Mouse (Mus musculus) bone marrow macrophage, adult 2 months (primary cell): ENCODE data around the gene Lrrc1.

Experiments used
- CTCF ChIP-seq: IDR thresholded peaks from 2 replicates; pipeline ENCODE4 v1.5.1; 2012; ENCODE audit warnings: low read depth, mild to moderate bottlenecking, low read length, moderate library complexity
- POLR2A ChIP-seq: IDR thresholded peaks from 2 replicates; pipeline ENCODE4 v1.6.1; 2012; ENCODE audit warnings: mild to moderate bottlenecking, low read depth, low read length, borderline replicate concordance

DNA sequence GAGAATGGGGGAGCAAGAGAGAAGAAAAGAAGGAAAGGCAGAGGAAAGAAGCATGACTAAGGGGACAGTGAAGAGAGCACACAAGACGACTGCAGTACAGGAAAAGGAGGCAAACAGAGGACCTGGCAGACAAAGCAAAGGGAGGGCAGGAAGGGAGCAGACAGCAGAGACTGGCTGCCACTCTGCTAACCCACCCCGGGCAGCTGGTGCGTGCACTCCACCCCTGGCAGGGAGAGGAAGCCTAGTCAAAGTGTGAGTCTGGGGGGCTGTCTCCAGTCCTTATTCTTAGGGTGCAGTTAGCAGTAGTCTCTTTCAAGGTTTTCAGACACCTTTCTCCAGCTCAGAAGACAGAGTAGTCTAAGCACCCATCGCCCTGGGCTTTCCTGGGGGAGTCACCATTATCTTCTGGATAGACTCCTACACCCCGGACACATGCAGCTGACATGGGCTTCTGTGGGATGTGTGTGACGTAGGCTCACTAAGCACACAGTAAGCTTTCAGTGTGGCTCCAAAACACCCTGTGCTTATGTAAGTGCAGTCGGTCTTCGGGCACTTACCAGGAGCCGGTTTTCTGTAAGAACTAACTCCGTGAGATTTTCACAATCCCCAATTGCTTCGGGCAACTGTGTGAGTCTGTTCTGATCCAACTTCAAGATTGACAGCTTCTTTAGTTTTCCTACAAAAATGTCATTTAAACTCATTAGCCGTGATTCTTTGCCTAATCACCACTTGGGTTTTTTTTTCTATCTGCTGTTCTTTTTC is 92.4 kb downstream of the Lrrc1 start:
- no peak for TF ChIP-seq CTCF
- no peak for TF ChIP-seq POLR2A
